In genomic region chr2:119367346-119367745, GRCm38 (mm10) we compare ENCODE assay signal across 17 mouse cellular contexts. TPM values are rescaled to one million over a fixed set of nuclear protein-coding genes. Genes with fewer than 3 reads are reported as not detected.
"Had no signal": no experiment of that assay in that cellular context is flagged by ENCODE, and none has a peak within 500 bp of the region (broad histone marks: within the 10 kb centered on the region; RNA-seq: fewer than 3 reads in every experiment).

No protein-coding gene starts in this region.

- H3K4me1 ChIP-seq: lung, embryonic 15.5 days; midbrain, embryonic 13.5 days; midbrain, embryonic 15.5 days; neural tube, embryonic 12.5 days had no signal

- H3K27me3 ChIP-seq: lung, embryonic 15.5 days; midbrain, embryonic 13.5 days; midbrain, embryonic 15.5 days; neural tube, embryonic 12.5 days had no signal

- ATAC-seq: liver, postnatal 0 days; midbrain, embryonic 13.5 days; midbrain, embryonic 15.5 days had no signal

- H3K9me3 ChIP-seq: lung, embryonic 15.5 days; midbrain, embryonic 13.5 days; midbrain, embryonic 15.5 days; neural tube, embryonic 12.5 days had no signal

- H3K27ac ChIP-seq: lung, embryonic 15.5 days; midbrain, embryonic 13.5 days; midbrain, embryonic 15.5 days; neural tube, embryonic 12.5 days had no signal

- DNase-seq: liver, postnatal 0 days; lung, adult 2 months; lung, postnatal 10 days; lung, postnatal 4 days; right cerebral cortex, postnatal 14 days; spleen, adult 18-20 months; thymus, adult 18-20 months; thymus, postnatal 14 days; thymus, postnatal 36 days had no signal

- H3K4me2 ChIP-seq: lung, embryonic 15.5 days; midbrain, embryonic 11.5 days; midbrain, embryonic 13.5 days; midbrain, embryonic 15.5 days; neural tube, embryonic 12.5 days had no signal

- H3K9ac ChIP-seq: liver, postnatal 0 days; lung, embryonic 15.5 days; midbrain, embryonic 13.5 days; midbrain, embryonic 15.5 days; neural tube, embryonic 12.5 days had no signal

- H3K4me3 ChIP-seq: lung, embryonic 15.5 days; midbrain, embryonic 13.5 days; midbrain, embryonic 15.5 days; neural tube, embryonic 12.5 days had no signal

RNA-seq across cellular contexts. Expression of gene Chac1, which starts 16.3 kb away (rescaled TPM):
- total RNA-seq: megakaryocyte-erythroid progenitor cell, adult 5-6 weeks; monocyte, adult 5-6 weeks had no signal

RNA-seq across cellular contexts. Expression of gene Dll4, which starts 41.8 kb away (rescaled TPM):
- total RNA-seq: megakaryocyte-erythroid progenitor cell, adult 5-6 weeks; monocyte, adult 5-6 weeks; neutrophil, adult 5-6 weeks had no signal
